8 mouse cellular contexts compared by ENCODE assay signal in the genomic region with DNA sequence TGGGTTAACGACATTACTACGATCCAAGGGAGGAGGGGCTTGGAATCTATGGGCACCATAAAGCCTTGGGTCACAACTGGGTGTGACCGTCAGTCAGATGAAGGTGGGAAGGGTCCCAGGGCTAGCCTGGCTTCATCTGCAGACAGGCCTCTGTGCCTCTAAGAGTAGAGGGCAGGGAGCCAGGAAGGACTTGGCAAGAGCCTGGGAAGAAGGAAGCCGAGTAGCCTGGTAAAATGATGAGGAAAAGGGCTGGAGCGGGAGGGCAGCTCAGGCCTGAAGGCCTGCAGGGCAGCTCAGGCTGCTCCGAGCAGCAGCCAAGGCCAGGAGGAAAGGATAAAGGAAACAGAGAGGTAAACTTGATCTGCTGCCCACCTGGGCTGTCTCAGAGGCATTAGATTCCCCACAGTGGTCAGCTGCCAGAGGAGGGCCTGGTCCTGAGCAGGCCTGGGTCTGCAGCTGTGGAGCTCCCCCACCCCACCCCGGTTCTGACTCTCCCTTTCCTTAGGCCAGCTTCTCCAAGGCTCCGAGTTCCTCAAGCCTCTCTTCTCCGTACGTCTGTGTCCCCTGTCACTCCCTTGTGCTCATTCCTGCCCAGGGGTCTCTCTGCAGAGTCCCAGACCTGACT. TPM values are rescaled to one million over a fixed set of nuclear protein-coding genes. Genes with fewer than 3 reads are reported as not detected.
A peak's percentile ranks its signal among the peaks of the same experiment; 100 is the strongest.
DNase-seq lines count a peak whose midpoint lies in the region; ATAC-seq and TF ChIP-seq lines count a peak whose summit lies in the region.

No protein-coding gene starts in this region.

- H3K4me2 ChIP-seq in lung, embryonic 14.5 days = no peak overlapping the region

- H3K27me3 ChIP-seq in lung, embryonic 14.5 days (ENCODE audit: insufficient read depth, low read length) = no peaks in the 10 kb centered on the region

- no peaks in the 10 kb centered on the region for H3K9me3 ChIP-seq in lung, embryonic 14.5 days (ENCODE audit: low read depth, low read length)

- WGBS in lung, embryonic 14.5 days = 46% methylated on average over 10 of the region's 10 CpGs
- 52% methylated on average over 10 of the region's 10 CpGs for WGBS in lung, adult 2 months

- no peak overlapping the region for H3K4me3 ChIP-seq in lung, embryonic 14.5 days (ENCODE audit: low read depth, low read length)
- H3K4me3 ChIP-seq in lung, adult 2 months (replicated peaks; ENCODE audit: extremely low read depth, low read depth, low read length) = no peak overlapping the region

- TF ChIP-seq POLR2A in lung, adult 2 months (IDR thresholded peaks at IDR 0.05; ENCODE audit: borderline replicate concordance, extremely low read depth, low read depth, low read length) = no peak

- H3K9ac ChIP-seq in lung, embryonic 14.5 days = peak overlapping the region; percentile 6; the same call in 1 of the 2 replicates

- peak; percentile 62; the same call in 1 of the 2 replicates for ATAC-seq in lung, embryonic 14.5 days (ENCODE audit: insufficient read depth)

- peaks cover 6% of the 10 kb centered on the region; the same call in 1 of the 2 replicates for H3K4me1 ChIP-seq in lung, embryonic 14.5 days (ENCODE audit: insufficient read depth)
- H3K4me1 ChIP-seq in lung, adult 2 months (ENCODE audit: control insufficient read depth, insufficient read depth, low read length) = no peaks in the 10 kb centered on the region; the same call in 1 of the 2 replicates

- H3K36me3 ChIP-seq in lung, embryonic 14.5 days (ENCODE audit: insufficient read depth) = no peaks in the 10 kb centered on the region

- TF ChIP-seq CTCF in lung, embryonic 14.5 days (IDR thresholded peaks at IDR 0.05; ENCODE audit: low read depth) = no peak
- TF ChIP-seq CTCF in lung, adult 2 months (IDR thresholded peaks at IDR 0.05; ENCODE audit: insufficient read depth, low read length) = no peak

- peak; percentile 62 for DNase-seq in lung, embryonic 14.5 days
- DNase-seq in lung, adult 2 months = no peak
- DNase-seq in cerebellum, postnatal 14 days = peak; percentile 71 to 84
- DNase-seq in heart, adult 8-10 months (ENCODE audit: low spot score) = peak; percentile 60
- peak; percentile 18 to 57 for DNase-seq in kidney, postnatal 36 days
- no peak for DNase-seq in spleen, postnatal 14 days (ENCODE audit: low spot score in 2 of 2)
- DNase-seq in thymus, postnatal 4 days = no peak
- DNase-seq in left cerebral cortex, adult 8-10 months (ENCODE audit: low spot score in 2 of 2) = no peak

- H3K27ac ChIP-seq in lung, embryonic 14.5 days (ENCODE audit: low read depth) = peak overlapping the region; percentile 42; the same call in 1 of the 2 replicates

RNA-seq across cellular contexts. Expression of a gene that starts 27.5 kb away (rescaled TPM):
- 1.5 and 1.8 TPM in 2 replicates for polyA plus RNA-seq in lung, embryonic 14.5 days (2014; fragmentation: Nextera tagmentation; extraction: Ambion mirVana)
- polyA plus RNA-seq in lung, adult 2 months (2012; rRNA removed) = 1.7 and 2.4 TPM in 2 replicates
- 1 to 10 TPM in 1 of 4 experiments, under 1 TPM in 3; 0.41 to 1.1 (median 0.77) TPM for total RNA-seq in heart, adult 8-10 months (2022)
- total RNA-seq in left cerebral cortex, adult 8-10 months (2022) = 1 to 10 TPM; 3.1 to 5.0 (median 4.3) TPM

RNA-seq across cellular contexts. Expression of a gene that starts 44.9 kb away (rescaled TPM):
- 35.5 and 39.9 TPM in 2 replicates for polyA plus RNA-seq in lung, embryonic 14.5 days (2014; fragmentation: Nextera tagmentation; extraction: Ambion mirVana)
- polyA plus RNA-seq in lung, adult 2 months (2012; rRNA removed) = 2.4 and 4.0 TPM in 2 replicates
- 10 to 100 TPM; 11.5 to 21.8 (median 16.1) TPM for total RNA-seq in heart, adult 8-10 months (2022)
- total RNA-seq in left cerebral cortex, adult 8-10 months (2022) = 100 to 1,000 TPM; 285 to 339 (median 298) TPM

Comparison
In these comparisons a context has a peak if more than half of its experiments do, and no peak if none do; other contexts are left out.
1. DNase-seq: peak in lung, embryonic 14.5 days (single experiment), cerebellum, postnatal 14 days (2 of 2), heart, adult 8-10 months (single experiment) and kidney, postnatal 36 days (2 of 2); none in lung, adult 2 months (single experiment), spleen, postnatal 14 days (0 of 2), thymus, postnatal 4 days (single experiment) and left cerebral cortex, adult 8-10 months (0 of 2).
2. RNA of a gene that starts 44.9 kb away (total RNA-seq): 285 to 339 TPM in left cerebral cortex, adult 8-10 months; 11.5 to 21.8 TPM in heart, adult 8-10 months; every median in the first group is over 10 times any median in the second.